Mouse (Mus musculus) mouse trophoblast stem cell (cell line): ENCODE measurements around the gene Top1.

Source experiments
- in situ Hi-C, 2 experiments: fragments of 300-500 bp; cut with MseI, MboI; formaldehyde crosslinking; loops; 2 replicates in 1 of 2; 3 replicates in 1 of 2; pipeline ENCODE4 v1.15.1; 2025

Top1 gene

GRCm38 (mm10) chr2:160645614-160646137 lies at the start of gene Top1:
TSS of gene Top1 (plus strand) at chr2:160645888.
- in situ Hi-C loops, result no loop called here

GRCm38 (mm10) chr2:160597582-160598281 lies 48.0 kb upstream of the Top1 start:
- in situ Hi-C loops, result loop anchor here (5.0 to 25.0 kb wide), 3 partner anchors 290 to 1735 kb away; no protein-coding TSS in a partner anchor

DNA sequence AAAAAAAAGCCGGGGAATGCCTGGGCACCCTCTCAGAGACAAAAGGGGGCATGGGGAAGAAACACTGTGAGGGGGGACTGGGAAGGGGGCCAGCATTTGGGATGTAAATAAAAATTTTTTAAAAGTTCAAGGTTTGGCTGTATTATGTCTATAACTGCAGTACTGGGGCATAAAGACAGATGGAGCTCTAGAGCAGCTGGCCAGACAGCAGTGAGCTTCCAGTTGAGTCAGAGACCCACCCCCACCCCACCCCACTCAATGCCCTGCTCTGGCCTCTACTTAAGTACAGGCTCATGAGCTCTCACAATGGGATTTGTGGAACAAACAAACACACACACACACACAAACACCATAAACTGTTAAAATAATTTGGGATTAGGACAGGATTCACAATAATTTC lies 43.9 kb upstream of the Top1 start:
- in situ Hi-C loops, result loop anchor here in 1 of 2 experiments (5.0 kb wide), 1 partner anchor 285 kb away; no protein-coding TSS in a partner anchor

GRCm38 (mm10) chr2:160603154-160603933 lies 42.3 kb upstream of the Top1 start:
- in situ Hi-C loops, result loop anchor here in 1 of 2 experiments (5.0 kb wide), 1 partner anchor 284 kb away; no protein-coding TSS in a partner anchor

GRCm38 (mm10) chr2:160610012-160610411 lies 35.7 kb upstream of the Top1 start:
- in situ Hi-C loops, result no loop called here

GRCm38 (mm10) chr2:160613186-160613919 lies 32.3 kb upstream of the Top1 start:
- in situ Hi-C loops, result no loop called here

DNA sequence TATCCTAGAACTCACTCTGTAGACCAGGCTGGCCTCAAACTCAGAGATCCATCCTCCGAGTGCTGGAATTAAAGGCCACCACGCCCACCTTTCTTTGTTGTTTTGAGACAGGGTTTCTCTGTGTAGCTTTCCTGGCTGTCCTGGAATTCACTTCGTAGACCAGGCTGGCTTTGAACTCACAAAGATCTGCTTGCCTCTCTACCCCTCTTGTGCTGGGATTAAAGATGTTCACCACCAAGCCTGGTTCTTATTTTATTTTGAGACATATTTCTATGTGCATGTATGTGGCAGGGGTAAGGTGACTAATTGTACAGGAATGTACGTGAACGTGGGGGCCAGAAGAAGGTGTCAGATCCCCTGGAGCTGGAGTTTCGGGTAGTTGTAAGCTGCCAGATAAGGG lies 27.9 kb upstream of the Top1 start:
- in situ Hi-C loops, result no loop called here

DNA sequence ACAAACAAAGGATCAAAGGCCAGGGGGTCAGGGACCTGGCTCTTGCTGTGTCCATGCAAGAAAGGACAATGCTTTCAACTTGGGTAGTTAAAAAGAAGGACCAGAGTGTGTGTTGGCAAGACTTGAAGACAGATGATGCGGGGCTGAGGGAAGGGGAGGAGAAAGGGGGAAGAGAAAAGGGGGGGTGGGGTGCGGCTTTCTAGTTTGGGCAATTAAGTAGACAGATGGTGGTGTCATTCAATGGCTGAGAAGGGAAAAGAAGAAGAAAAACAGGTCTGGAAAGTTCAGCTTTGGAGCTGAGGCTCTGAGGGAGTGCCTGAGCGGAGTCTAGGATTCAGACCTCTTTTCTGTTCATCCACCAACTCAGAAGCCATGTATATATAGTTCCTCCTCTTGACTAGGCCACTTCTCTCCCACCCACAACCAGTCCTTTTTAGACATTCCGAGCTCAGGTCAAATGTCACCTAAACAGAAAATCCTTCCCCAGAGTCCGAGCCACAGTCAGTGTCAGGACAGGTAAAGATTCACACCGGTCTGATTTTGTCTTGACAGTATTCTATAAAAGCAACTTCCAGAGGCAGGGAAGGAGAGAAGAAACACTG lies 27.0 kb upstream of the Top1 start:
- in situ Hi-C loops, result no loop called here

- in situ Hi-C loops, result no loop called here
These were observed 26.4 kb upstream of the Top1 start for GRCm38 (mm10) chr2:160619300-160619699.

GRCm38 (mm10) chr2:160619831-160620230 lies 25.9 kb upstream of the Top1 start:
- in situ Hi-C loops, result no loop called here

DNA sequence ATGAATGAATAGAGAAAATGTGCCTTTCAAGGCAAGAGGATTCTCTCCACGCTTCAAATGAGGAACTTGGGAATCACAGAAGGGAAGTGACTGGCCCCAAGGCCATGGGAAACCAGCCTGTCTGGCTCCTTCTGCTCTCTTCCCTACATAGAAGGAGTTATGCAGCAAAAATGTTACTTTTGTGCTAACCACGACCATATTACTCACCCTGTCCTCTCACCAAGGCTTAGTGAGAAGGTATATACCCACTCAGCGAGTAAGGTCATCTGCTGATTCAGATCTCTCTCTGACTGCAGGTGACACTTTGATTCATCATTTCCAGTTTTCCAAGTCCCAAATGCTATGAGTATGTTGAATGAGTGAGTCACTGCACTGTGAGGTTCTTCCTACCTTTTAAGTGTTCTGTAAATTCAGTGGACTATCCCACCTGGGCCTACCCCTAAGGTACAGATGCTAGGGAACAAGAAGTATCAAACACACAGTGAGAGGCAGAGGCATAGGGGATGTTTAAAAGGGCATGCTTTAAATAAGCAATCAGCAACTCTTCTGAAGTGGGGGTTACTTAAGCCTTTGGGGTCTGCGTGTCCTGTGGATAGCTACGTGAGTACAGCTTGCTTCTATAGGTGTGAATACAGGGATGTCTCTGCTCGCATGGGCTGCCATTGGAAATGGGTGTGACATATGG lies 25.3 kb upstream of the Top1 start:
- in situ Hi-C loops, result no loop called here

- in situ Hi-C loops, result no loop called here
These were observed 24.7 kb upstream of the Top1 start for GRCm38 (mm10) chr2:160621001-160621448.

- in situ Hi-C loops, result no loop called here
These were observed 24.0 kb upstream of the Top1 start for GRCm38 (mm10) chr2:160621661-160622211.

GRCm38 (mm10) chr2:160622646-160623045 lies 23.0 kb upstream of the Top1 start:
- in situ Hi-C loops, result no loop called here

- in situ Hi-C loops, result no loop called here
These were observed 21.9 kb upstream of the Top1 start for GRCm38 (mm10) chr2:160623745-160624144.

DNA sequence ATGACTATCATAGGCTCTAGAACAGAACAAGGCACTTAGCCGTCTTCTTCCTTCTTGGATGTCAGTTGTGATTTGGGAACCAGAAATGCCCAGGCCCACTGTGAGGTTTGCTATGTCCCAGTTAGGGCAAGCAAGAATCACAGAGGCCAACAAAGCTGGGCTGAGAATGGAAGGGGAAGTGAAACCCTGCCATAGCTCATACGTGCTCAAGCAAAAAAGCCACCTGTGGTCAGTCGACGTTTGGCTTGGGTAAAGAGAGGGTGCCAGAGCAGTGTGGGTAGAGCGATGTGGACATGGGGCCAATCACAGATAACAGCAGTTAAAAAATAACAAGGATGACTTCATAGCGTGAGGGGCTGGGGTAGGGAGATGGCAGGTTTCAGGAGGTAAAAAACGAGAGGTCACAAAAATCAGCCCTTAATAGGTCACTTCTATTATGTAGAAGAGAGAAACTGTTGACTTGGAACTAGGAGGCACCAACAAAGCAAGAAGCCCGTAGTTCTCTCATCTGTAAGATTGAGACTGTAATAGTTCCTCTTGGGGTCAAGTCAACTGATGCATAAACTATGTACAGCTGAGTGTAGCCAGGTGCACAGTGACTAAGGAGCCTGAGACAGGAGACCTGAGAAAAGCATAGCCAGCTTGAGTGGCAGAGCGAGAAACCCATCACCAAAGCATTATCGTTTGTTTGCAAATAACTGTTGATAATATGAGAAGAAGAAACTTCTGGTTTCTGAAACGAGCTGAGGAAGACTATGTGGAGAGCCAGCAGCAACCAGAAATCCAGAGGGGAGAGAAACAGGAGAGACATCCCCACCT lies 18.3 kb upstream of the Top1 start:
- in situ Hi-C loops, result no loop called here

DNA sequence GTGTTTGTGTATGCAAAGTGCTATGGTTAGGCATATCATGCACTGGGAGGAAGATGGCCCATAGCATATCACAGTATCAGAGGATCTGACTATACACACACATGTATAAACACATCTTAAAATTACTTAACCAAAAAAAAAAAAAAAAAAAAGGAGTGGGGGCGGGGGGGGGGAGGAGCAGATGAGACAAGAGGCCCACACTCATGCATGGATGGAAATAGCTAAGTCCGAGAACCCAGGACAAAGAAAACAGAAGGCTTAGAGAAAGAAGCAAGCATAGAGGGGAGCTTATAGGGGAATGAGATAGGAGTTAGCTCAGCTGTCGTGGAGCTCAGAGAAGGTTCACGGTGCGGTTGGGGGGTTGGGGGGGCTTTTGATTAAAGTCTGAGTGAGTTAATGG lies 17.6 kb upstream of the Top1 start:
- in situ Hi-C loops, result no loop called here

- in situ Hi-C loops, result no loop called here
These were observed 16.8 kb upstream of the Top1 start for GRCm38 (mm10) chr2:160628666-160629527.

DNA sequence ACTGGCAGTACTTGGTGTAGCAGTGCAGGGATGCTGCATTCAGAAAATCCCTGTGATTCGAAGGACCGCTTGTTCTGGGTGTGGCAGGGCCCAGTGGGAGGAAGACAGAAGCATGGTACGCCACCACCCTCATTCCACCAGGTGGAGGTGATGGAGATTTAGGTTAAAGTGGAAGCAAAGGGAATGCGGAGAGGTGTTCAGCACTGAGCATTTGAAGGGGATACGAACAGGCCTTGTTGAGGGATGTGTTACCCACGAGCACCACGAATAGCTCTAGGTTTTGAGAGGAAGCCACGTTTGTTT lies 16.2 kb upstream of the Top1 start:
- in situ Hi-C loops, result no loop called here
